Mouse (Mus musculus): ENCODE results near the gene C2cd2l.

GRCm38 (mm10) chr9:44306532-44306931, 13.6 kb downstream of the C2cd2l start:
- TF ChIP-seq CTCF (IDR thresholded peaks at IDR 0.05; ENCODE audit: low read depth) (no peak), EP300 (optimal IDR thresholded peaks at IDR 0.05) (no peak)

Measured in stomach, postnatal 0 days (tissue).